Mouse (Mus musculus): ENCODE data around the gene Col4a2.

GRCm38 (mm10) chr8:11270826-11271225 lies 41.8 kb upstream of the Col4a2 start:
- no peak for TF ChIP-seq CTCF (conservative IDR thresholded peaks at IDR 0.05; ENCODE audit: low read length)
- TF ChIP-seq POU5F1 (IDR thresholded peaks at IDR 0.05; ENCODE audit: borderline replicate concordance, low read length): no peak
